Mouse (Mus musculus) midbrain, embryonic 15.5 days (tissue): ENCODE data around the gene Rbm20. TPM values are rescaled to one million over a fixed set of nuclear protein-coding genes. Genes with fewer than 3 reads are reported as not detected.
A peak's percentile ranks its signal among the peaks of the same experiment; 100 is the strongest.

ENCODE experiments used
- ATAC-seq: fragments of 200-750 bp; cut with Nextera tagmentation; replicated peaks from 2 replicates; pipeline ENCODE4 v1.8.0; 2017; ENCODE audit warnings: moderate TSS enrichment
- H3K27ac ChIP-seq: fragments of 300-500 bp; sonication (generic); 2 replicates; pipeline ENCODE4 v1.5.1; 2015; ENCODE audit warnings: mild to moderate bottlenecking, inconsistent platforms
- H3K27me3 ChIP-seq: fragments of 300-500 bp; sonication (generic); replicated peaks from 2 replicates; pipeline ENCODE4 v1.6.1; 2015; ENCODE audit warnings: inconsistent platforms
- H3K36me3 ChIP-seq: fragments of 300-500 bp; sonication (generic); replicated peaks from 2 replicates; pipeline ENCODE4 v1.6.1; 2015; ENCODE audit warnings: inconsistent platforms
- H3K4me1 ChIP-seq: fragments of 300-500 bp; sonication (generic); 2 replicates; pipeline ENCODE4 v1.6.1; 2015; ENCODE audit warnings: inconsistent platforms
- H3K4me2 ChIP-seq: fragments of 300-500 bp; sonication (generic); 2 replicates; pipeline ENCODE4 v1.6.1; 2015; ENCODE audit warnings: inconsistent platforms, mild to moderate bottlenecking, moderate library complexity
- H3K4me3 ChIP-seq: fragments of 300-500 bp; sonication (generic); 2 replicates; pipeline ENCODE4 v1.5.1; 2015; ENCODE audit warnings: mild to moderate bottlenecking, inconsistent platforms
- H3K9ac ChIP-seq: fragments of 300-500 bp; sonication (generic); 2 replicates; pipeline ENCODE4 v1.6.1; 2015; ENCODE audit warnings: mild to moderate bottlenecking, inconsistent platforms
- H3K9me3 ChIP-seq: fragments of 300-500 bp; sonication (generic); 2 replicates; pipeline ENCODE4 v1.6.1; 2016; ENCODE audit warnings: inconsistent platforms
- WGBS: fragments of 180-500 bp; shearing (Covaris S2); methylation state at CpG from one replicate; pipeline ENCODE4 v1.1.7; 2015; ENCODE audit warnings: mixed read lengths; 5-methylcytosine and 5-hydroxymethylcytosine counted together
- polyA plus RNA-seq: library from polyadenylated mRNA; unstranded; fragments of >200 nt; fragmentation: Nextera tagmentation; extraction: Ambion mirVana; gene quantifications from 2 replicates; pipeline ENCODE4 v1.2.1, GENCODE M21; 2015

The Rbm20 gene
- polyA plus RNA-seq, 1 experiment from 2014 or later = 1.0 TPM

- ATAC-seq = no peak
- Histone ChIP-seq H3K27me3 (no peaks in the 10 kb centered on the region), H3K4me1 (peaks cover 22% of the 10 kb centered on the region; the same call in 1 of the 2 replicates), H3K4me2 (no peak overlapping the region), H3K27ac (no peak overlapping the region), H3K4me3 (no peak overlapping the region), H3K9me3 (no peaks in the 10 kb centered on the region), H3K36me3 (no peaks in the 10 kb centered on the region), H3K9ac (no peak overlapping the region)
- 68% methylated on average over 9 of the region's 9 CpGs for WGBS
These were observed 161.7 kb downstream of the Rbm20 start for GRCm38 (mm10) chr19:53838850-53839249.

- no peaks in the 10 kb centered on the region for H3K9me3 ChIP-seq
These were observed 162.7 kb downstream of the Rbm20 start for GRCm38 (mm10) chr19:53839837-53840236.

GRCm38 (mm10) chr19:53841915-53842314 lies 164.8 kb downstream of the Rbm20 start:
- Histone ChIP-seq H3K9ac (no peak overlapping the region), H3K27me3 (no peaks in the 10 kb centered on the region), H3K4me2 (no peak overlapping the region), H3K4me3 (no peak overlapping the region), H3K36me3 (no peaks in the 10 kb centered on the region), H3K4me1 (peaks cover 10% of the 10 kb centered on the region; the same call in 1 of the 2 replicates), H3K9me3 (no peaks in the 10 kb centered on the region), H3K27ac (no peak overlapping the region)
- 63% methylated on average over 8 of the region's 8 CpGs for WGBS
- no peak for ATAC-seq

More at GRCm38 (mm10) chr19:53839837-53840236, 162.7 kb downstream of the Rbm20 start:
- Histone ChIP-seq H3K36me3 (no peaks in the 10 kb centered on the region), H3K27me3 (no peaks in the 10 kb centered on the region), H3K4me1 (peaks cover 19% of the 10 kb centered on the region; the same call in 1 of the 2 replicates), H3K4me3 (no peak overlapping the region), H3K27ac (no peak overlapping the region), H3K9ac (no peak overlapping the region), H3K4me2 (no peak overlapping the region)
- ATAC-seq = 0 out of 2 replicates have a peak, but pooled peaks have one; percentile 45
- WGBS = 25% methylated on average over 6 of the region's 6 CpGs

DNA sequence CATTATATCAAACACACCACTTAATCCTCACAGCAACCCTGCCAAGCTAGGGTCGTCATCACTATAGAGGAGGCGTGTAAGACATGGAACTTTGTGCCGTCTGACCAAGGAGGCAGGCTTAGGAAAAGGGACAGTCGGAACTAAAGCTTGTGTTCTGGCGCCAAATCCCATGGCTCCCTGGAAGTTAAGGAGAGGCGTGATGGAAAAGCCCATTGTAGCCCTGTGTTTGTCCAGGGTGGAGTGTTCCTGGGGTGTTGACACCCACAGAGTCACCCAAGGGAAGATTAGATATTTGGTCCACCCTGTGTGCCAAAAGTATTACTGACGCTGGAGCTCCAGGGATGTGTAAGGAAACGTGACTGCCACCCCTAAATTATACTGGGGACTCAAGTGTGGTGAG lies 166.9 kb downstream of the Rbm20 start:
- Histone ChIP-seq H3K4me2 (no peak overlapping the region), H3K4me1 (peaks cover 10% of the 10 kb centered on the region; the same call in 1 of the 2 replicates), H3K27ac (no peak overlapping the region), H3K36me3 (no peaks in the 10 kb centered on the region), H3K27me3 (no peaks in the 10 kb centered on the region), H3K9me3 (no peaks in the 10 kb centered on the region), H3K9ac (no peak overlapping the region), H3K4me3 (no peak overlapping the region)
- 84% methylated on average over 8 of the region's 8 CpGs for WGBS
- no peak for ATAC-seq

GRCm38 (mm10) chr19:53848272-53848995 lies 171.3 kb downstream of the Rbm20 start:
- no peak overlapping the region for H3K9ac ChIP-seq
- ATAC-seq = no peak
- 86% methylated on average over 10 of the region's 10 CpGs for WGBS

GRCm38 (mm10) chr19:53850166-53850922 lies 173.2 kb downstream of the Rbm20 start:
- Histone ChIP-seq H3K36me3 (no peaks in the 10 kb centered on the region), H3K4me2 (no peak overlapping the region), H3K9me3 (no peaks in the 10 kb centered on the region), H3K9ac (no peak overlapping the region), H3K4me1 (peaks cover 38% of the 10 kb centered on the region), H3K27me3 (no peaks in the 10 kb centered on the region), H3K4me3 (no peak overlapping the region), H3K27ac (peak overlapping the region; percentile 18; the same call in 1 of the 2 replicates)
- ATAC-seq = no peak
- WGBS = 57% methylated on average over 18 of the region's 18 CpGs

More at GRCm38 (mm10) chr19:53848272-53848995, 171.3 kb downstream of the Rbm20 start:
- no peak overlapping the region for H3K4me2 ChIP-seq
- H3K36me3 ChIP-seq = no peaks in the 10 kb centered on the region
- H3K27me3 ChIP-seq = no peaks in the 10 kb centered on the region
- peaks cover 31% of the 10 kb centered on the region for H3K4me1 ChIP-seq
- H3K4me3 ChIP-seq = no peak overlapping the region
- no peaks in the 10 kb centered on the region for H3K9me3 ChIP-seq
- H3K27ac ChIP-seq = no peak overlapping the region

GRCm38 (mm10) chr19:53851352-53851751 lies 174.2 kb downstream of the Rbm20 start:
- Histone ChIP-seq H3K4me1 (peaks cover 38% of the 10 kb centered on the region), H3K27me3 (no peaks in the 10 kb centered on the region), H3K4me2 (no peak overlapping the region), H3K27ac (peak overlapping the region; percentile 93), H3K36me3 (no peaks in the 10 kb centered on the region), H3K9ac (no peak overlapping the region), H3K4me3 (no peak overlapping the region), H3K9me3 (no peaks in the 10 kb centered on the region)
- 79% methylated on average over 13 of the region's 13 CpGs for whole genome bisulfite sequencing
- no peak for ATAC-seq

GRCm38 (mm10) chr19:53851826-53852698 lies 175.0 kb downstream of the Rbm20 start:
- no peak overlapping the region for H3K9ac ChIP-seq
- no peaks in the 10 kb centered on the region for H3K27me3 ChIP-seq
- H3K4me2 ChIP-seq = peak overlapping the region; percentile 45
- H3K27ac ChIP-seq = peak overlapping the region; percentile 93
- H3K4me1 ChIP-seq = peaks cover 38% of the 10 kb centered on the region
- no peaks in the 10 kb centered on the region for H3K9me3 ChIP-seq
- WGBS = 72% methylated on average over 14 of the region's 14 CpGs
- ATAC-seq = peak; percentile 59
- no peak overlapping the region for H3K4me3 ChIP-seq
- H3K36me3 ChIP-seq = no peaks in the 10 kb centered on the region

DNA sequence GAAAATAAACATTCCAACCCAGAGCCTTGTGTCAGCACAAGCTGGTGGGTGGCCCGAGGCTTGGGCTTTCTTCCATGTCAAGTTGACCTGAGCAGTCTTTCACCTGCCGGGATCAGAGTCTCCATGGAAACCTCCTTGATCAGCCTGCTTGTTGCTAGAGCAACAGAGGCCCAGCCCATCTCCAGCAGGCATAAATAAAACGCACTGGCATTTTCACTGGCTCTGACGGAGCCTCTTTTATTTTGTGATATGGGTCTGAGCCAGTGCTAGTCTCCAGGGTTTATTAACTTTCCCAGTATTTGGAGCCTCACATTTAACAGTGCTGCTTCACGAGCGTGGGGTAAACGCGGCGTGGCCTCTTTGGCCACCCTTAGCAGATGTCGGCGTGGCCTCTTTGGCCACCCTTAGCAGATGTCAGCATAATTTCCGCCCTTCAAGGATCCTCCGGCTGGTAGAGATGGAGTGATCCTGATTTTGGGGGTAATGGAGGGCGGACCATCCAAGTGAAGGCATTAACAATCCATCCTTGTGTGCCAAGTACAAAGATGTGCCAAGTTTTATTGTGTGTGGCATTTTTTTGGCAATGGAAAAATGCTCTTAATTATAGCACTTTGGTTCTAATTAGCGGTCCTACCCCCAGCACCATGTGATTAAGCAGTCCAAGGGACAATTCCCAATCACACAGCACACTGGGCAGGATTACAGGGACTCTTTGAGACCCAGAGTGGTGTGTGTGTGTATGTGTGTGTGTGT lies 175.8 kb downstream of the Rbm20 start:
- Histone ChIP-seq H3K4me1 (peaks cover 38% of the 10 kb centered on the region), H3K9ac (no peak overlapping the region), H3K36me3 (no peaks in the 10 kb centered on the region), H3K4me3 (0 out of 2 replicates have a peak overlapping the region, but pooled peaks have one; percentile 7), H3K4me2 (peak overlapping the region; percentile 45), H3K27ac (peak overlapping the region; percentile 93), H3K9me3 (no peaks in the 10 kb centered on the region), H3K27me3 (no peaks in the 10 kb centered on the region)
- WGBS = 12% methylated on average over 15 of the region's 15 CpGs
- ATAC-seq = peak; percentile 92

DNA sequence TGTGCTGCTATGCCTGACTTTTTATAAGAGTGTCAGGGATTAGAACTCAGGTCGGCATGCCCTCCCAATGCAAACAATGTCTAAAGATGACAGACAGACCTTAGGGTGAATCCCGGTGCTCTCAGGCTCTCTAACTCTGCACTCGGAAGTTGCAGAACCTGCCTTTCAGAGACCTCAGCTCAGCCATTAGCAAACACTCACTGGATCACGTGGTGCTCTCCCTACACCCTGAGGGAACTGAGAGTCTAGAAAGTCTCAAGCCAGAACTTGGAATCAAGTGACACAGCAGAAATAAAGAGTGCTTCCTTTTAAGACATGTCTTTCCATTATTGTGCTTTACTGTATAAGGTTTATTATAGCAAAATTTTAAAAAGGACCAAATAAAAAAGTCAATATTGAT lies 177.9 kb downstream of the Rbm20 start:
- Histone ChIP-seq H3K9ac (no peak overlapping the region), H3K27me3 (no peaks in the 10 kb centered on the region), H3K4me2 (no peak overlapping the region), H3K27ac (no peak overlapping the region), H3K36me3 (no peaks in the 10 kb centered on the region), H3K4me3 (no peak overlapping the region), H3K4me1 (peaks cover 37% of the 10 kb centered on the region), H3K9me3 (no peaks in the 10 kb centered on the region)
- WGBS = 74% methylated on average over 4 of the region's 4 CpGs
- no peak for ATAC-seq

GRCm38 (mm10) chr19:53855781-53856180 lies 178.7 kb downstream of the Rbm20 start:
- no peaks in the 10 kb centered on the region for H3K27me3 ChIP-seq
- 71% methylated on average over 5 of the region's 5 CpGs for WGBS
- H3K27ac ChIP-seq = no peak overlapping the region
- no peaks in the 10 kb centered on the region for H3K9me3 ChIP-seq
- H3K4me2 ChIP-seq = no peak overlapping the region
- ATAC-seq = no peak
- H3K9ac ChIP-seq = no peak overlapping the region
- H3K4me3 ChIP-seq = no peak overlapping the region
- no peaks in the 10 kb centered on the region for H3K36me3 ChIP-seq
- H3K4me1 ChIP-seq = peaks cover 29% of the 10 kb centered on the region
